Mouse (Mus musculus): ENCODE measurements at regions not wholly inside any gene's neighbourhood (a gene's known extent, or its start where the extent isn't known, plus 50 kb on each side); places are given as distances from the start of the nearest gene placed in this dataset.

GRCm38 (mm10) chr4:56349216-56349615 is 390.7 kb upstream of the Gm26657 start:
- Histone ChIP-seq H3K4me3 (replicated peaks; ENCODE audit: low read length) (no peak overlapping the region), H3K4me1 (replicated peaks; ENCODE audit: low read depth, low read length) (no peaks in the 10 kb centered on the region), H3K36me3 (ENCODE audit: insufficient read depth, low read length) (no peaks in the 10 kb centered on the region), H3K9me3 (ENCODE audit: low read length) (no peaks in the 10 kb centered on the region), H3K27me3 (ENCODE audit: insufficient read depth, low read length) (no peaks in the 10 kb centered on the region)
- no peak for TF ChIP-seq CTCF (conservative IDR thresholded peaks at IDR 0.05; ENCODE audit: low read length)
- no peak for TF ChIP-seq POU5F1 (IDR thresholded peaks at IDR 0.05; ENCODE audit: borderline replicate concordance, low read length)
- TF ChIP-seq NANOG (IDR thresholded peaks at IDR 0.05; ENCODE audit: borderline replicate concordance, low read length), result no peak

- Histone ChIP-seq H3K4me1 (replicated peaks; ENCODE audit: low read depth, low read length) (no peaks in the 10 kb centered on the region), H3K4me3 (replicated peaks; ENCODE audit: low read length) (no peak overlapping the region), H3K27me3 (ENCODE audit: insufficient read depth, low read length) (no peaks in the 10 kb centered on the region), H3K9me3 (ENCODE audit: low read length) (no peaks in the 10 kb centered on the region), H3K36me3 (ENCODE audit: insufficient read depth, low read length) (no peaks in the 10 kb centered on the region)
- TF ChIP-seq CTCF (conservative IDR thresholded peaks at IDR 0.05; ENCODE audit: low read length) (no peak), POU5F1 (IDR thresholded peaks at IDR 0.05; ENCODE audit: borderline replicate concordance, low read length) (no peak), NANOG (IDR thresholded peaks at IDR 0.05; ENCODE audit: borderline replicate concordance, low read length) (no peak)
These were observed 414.7 kb upstream of the Gm26657 start for GRCm38 (mm10) chr4:56325156-56325555.

GRCm38 (mm10) chr4:56319134-56319533 is 420.7 kb upstream of the Gm26657 start:
- H3K4me1 ChIP-seq (replicated peaks; ENCODE audit: low read depth, low read length), result no peaks in the 10 kb centered on the region
- no peaks in the 10 kb centered on the region for H3K9me3 ChIP-seq (ENCODE audit: low read length)
- TF ChIP-seq CTCF (conservative IDR thresholded peaks at IDR 0.05; ENCODE audit: low read length), result no peak
- H3K36me3 ChIP-seq (ENCODE audit: insufficient read depth, low read length), result no peaks in the 10 kb centered on the region
- H3K27me3 ChIP-seq (ENCODE audit: insufficient read depth, low read length), result no peaks in the 10 kb centered on the region
- H3K4me3 ChIP-seq (replicated peaks; ENCODE audit: low read length), result no peak overlapping the region

- no peaks in the 10 kb centered on the region for H3K4me1 ChIP-seq (replicated peaks; ENCODE audit: low read depth, low read length)
- TF ChIP-seq CTCF (conservative IDR thresholded peaks at IDR 0.05; ENCODE audit: low read length) (no peak), POU5F1 (IDR thresholded peaks at IDR 0.05; ENCODE audit: borderline replicate concordance, low read length) (no peak), NANOG (IDR thresholded peaks at IDR 0.05; ENCODE audit: borderline replicate concordance, low read length) (no peak)
- no peaks in the 10 kb centered on the region for H3K27me3 ChIP-seq (ENCODE audit: insufficient read depth, low read length)
These were observed 434.1 kb upstream of the Gm26657 start for GRCm38 (mm10) chr4:56305664-56306330.

GRCm38 (mm10) chr4:56304275-56304674 is 435.6 kb upstream of the Gm26657 start:
- Histone ChIP-seq H3K27me3 (ENCODE audit: insufficient read depth, low read length) (no peaks in the 10 kb centered on the region), H3K36me3 (ENCODE audit: insufficient read depth, low read length) (no peaks in the 10 kb centered on the region), H3K4me3 (replicated peaks; ENCODE audit: low read length) (no peak overlapping the region)

More at GRCm38 (mm10) chr4:56305664-56306330, 434.1 kb upstream of the Gm26657 start:
- H3K4me3 ChIP-seq (replicated peaks; ENCODE audit: low read length), result no peak overlapping the region
- H3K36me3 ChIP-seq (ENCODE audit: insufficient read depth, low read length), result no peaks in the 10 kb centered on the region
- H3K9me3 ChIP-seq (ENCODE audit: low read length), result no peaks in the 10 kb centered on the region

GRCm38 (mm10) chr4:56287980-56288379 is 451.9 kb upstream of the Gm26657 start:
- Histone ChIP-seq H3K27me3 (ENCODE audit: insufficient read depth, low read length) (no peaks in the 10 kb centered on the region), H3K9me3 (ENCODE audit: low read length) (no peaks in the 10 kb centered on the region), H3K36me3 (ENCODE audit: insufficient read depth, low read length) (no peaks in the 10 kb centered on the region), H3K4me1 (replicated peaks; ENCODE audit: low read depth, low read length) (no peaks in the 10 kb centered on the region), H3K4me3 (replicated peaks; ENCODE audit: low read length) (no peak overlapping the region)
- no peak for TF ChIP-seq CTCF (conservative IDR thresholded peaks at IDR 0.05; ENCODE audit: low read length)
- no peak for TF ChIP-seq NANOG (IDR thresholded peaks at IDR 0.05; ENCODE audit: borderline replicate concordance, low read length)
- TF ChIP-seq POU5F1 (IDR thresholded peaks at IDR 0.05; ENCODE audit: borderline replicate concordance, low read length), result no peak

More at GRCm38 (mm10) chr4:56304275-56304674, 435.6 kb upstream of the Gm26657 start:
- TF ChIP-seq NANOG (IDR thresholded peaks at IDR 0.05; ENCODE audit: borderline replicate concordance, low read length) (no peak), POU5F1 (IDR thresholded peaks at IDR 0.05; ENCODE audit: borderline replicate concordance, low read length) (no peak), CTCF (conservative IDR thresholded peaks at IDR 0.05; ENCODE audit: low read length) (no peak)
- Histone ChIP-seq H3K4me1 (replicated peaks; ENCODE audit: low read depth, low read length) (no peaks in the 10 kb centered on the region), H3K9me3 (ENCODE audit: low read length) (no peaks in the 10 kb centered on the region)

DNA sequence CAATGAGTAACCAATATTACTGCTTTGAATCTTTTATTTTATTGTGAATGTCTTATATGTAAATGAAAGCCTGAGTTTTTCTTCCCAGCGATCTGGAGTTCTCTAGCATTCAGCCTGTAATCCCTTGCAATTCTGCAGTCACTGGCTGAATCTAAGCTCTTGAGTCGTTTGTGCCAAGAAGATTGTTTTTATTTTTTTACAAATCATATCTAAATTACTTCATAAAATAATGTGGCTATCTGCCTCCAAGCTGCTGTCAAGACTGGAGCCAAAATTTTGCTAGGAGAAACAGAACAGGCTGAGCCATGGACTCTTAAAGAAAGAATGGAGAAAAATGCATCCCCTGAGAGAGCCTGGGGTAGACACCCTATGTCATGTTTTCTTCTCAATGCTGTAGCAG is 455.4 kb upstream of the Gm26657 start:
- Histone ChIP-seq H3K4me1 (replicated peaks; ENCODE audit: low read depth, low read length) (no peaks in the 10 kb centered on the region), H3K9me3 (ENCODE audit: low read length) (no peaks in the 10 kb centered on the region), H3K27me3 (ENCODE audit: insufficient read depth, low read length) (no peaks in the 10 kb centered on the region), H3K4me3 (replicated peaks; ENCODE audit: low read length) (no peak overlapping the region), H3K36me3 (ENCODE audit: insufficient read depth, low read length) (no peaks in the 10 kb centered on the region)
- TF ChIP-seq CTCF (conservative IDR thresholded peaks at IDR 0.05; ENCODE audit: low read length) (no peak), NANOG (IDR thresholded peaks at IDR 0.05; ENCODE audit: borderline replicate concordance, low read length) (no peak), POU5F1 (IDR thresholded peaks at IDR 0.05; ENCODE audit: borderline replicate concordance, low read length) (no peak)

- Histone ChIP-seq H3K27me3 (ENCODE audit: insufficient read depth, low read length) (no peaks in the 10 kb centered on the region), H3K4me3 (replicated peaks; ENCODE audit: low read length) (no peak overlapping the region), H3K4me1 (replicated peaks; ENCODE audit: low read depth, low read length) (no peaks in the 10 kb centered on the region), H3K36me3 (ENCODE audit: insufficient read depth, low read length) (no peaks in the 10 kb centered on the region), H3K9me3 (ENCODE audit: low read length) (no peaks in the 10 kb centered on the region)
- TF ChIP-seq NANOG (IDR thresholded peaks at IDR 0.05; ENCODE audit: borderline replicate concordance, low read length) (no peak), CTCF (conservative IDR thresholded peaks at IDR 0.05; ENCODE audit: low read length) (no peak), POU5F1 (IDR thresholded peaks at IDR 0.05; ENCODE audit: borderline replicate concordance, low read length) (no peak)
These were observed 464.0 kb upstream of the Gm26657 start for GRCm38 (mm10) chr4:56275836-56276235.

DNA sequence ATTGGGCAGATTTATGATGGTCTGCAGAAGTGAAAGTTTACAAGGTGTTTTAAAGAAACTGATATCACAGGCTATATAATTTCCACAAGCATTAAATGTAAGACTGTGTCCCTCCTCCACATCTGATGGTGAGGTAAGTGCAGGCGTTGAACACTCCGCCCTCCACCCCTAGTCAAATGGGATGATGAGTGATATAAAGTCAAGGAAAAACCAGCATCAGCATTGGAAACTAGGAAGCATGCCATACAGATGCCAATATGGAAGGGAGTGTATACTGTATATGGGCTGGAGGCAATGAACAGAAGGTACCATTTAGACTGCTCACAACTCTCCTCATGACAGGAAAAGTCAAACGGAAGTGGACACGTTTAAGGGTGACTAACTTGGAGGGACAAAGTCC is 468.5 kb upstream of the Gm26657 start:
- TF ChIP-seq NANOG (IDR thresholded peaks at IDR 0.05; ENCODE audit: borderline replicate concordance, low read length), result no peak
- no peak for TF ChIP-seq CTCF (conservative IDR thresholded peaks at IDR 0.05; ENCODE audit: low read length)
- TF ChIP-seq POU5F1 (IDR thresholded peaks at IDR 0.05; ENCODE audit: borderline replicate concordance, low read length), result no peak
- Histone ChIP-seq H3K4me1 (replicated peaks; ENCODE audit: low read depth, low read length) (peaks cover 4% of the 10 kb centered on the region; the same call in 1 of the 2 replicates), H3K36me3 (ENCODE audit: insufficient read depth, low read length) (no peaks in the 10 kb centered on the region), H3K27me3 (ENCODE audit: insufficient read depth, low read length) (no peaks in the 10 kb centered on the region), H3K9me3 (ENCODE audit: low read length) (no peaks in the 10 kb centered on the region), H3K4me3 (replicated peaks; ENCODE audit: low read length) (no peak overlapping the region)

Data from E14TG2a.4 (cell line).